8 mouse cellular contexts compared by ENCODE assay signal in genomic region chr3:153148887-153149286, GRCm38 (mm10).
A peak's percentile ranks its signal among the peaks of the same experiment; 100 is the strongest.
DNase-seq lines count a peak whose midpoint lies in the region; ATAC-seq and TF ChIP-seq lines count a peak whose summit lies in the region.

No protein-coding gene starts in this region.

- no peak overlapping the region for H3K27ac ChIP-seq in midbrain, embryonic 11.5 days (ENCODE audit: low read depth, low read length)
- H3K27ac ChIP-seq in midbrain, postnatal 0 days (ENCODE audit: low read depth, low read length), result no peak overlapping the region
- H3K27ac ChIP-seq in kidney, postnatal 0 days, result no peak overlapping the region

- H3K4me2 ChIP-seq in midbrain, embryonic 11.5 days, result no peak overlapping the region
- H3K4me2 ChIP-seq in midbrain, postnatal 0 days (ENCODE audit: low read depth, low read length, poor library complexity, severe bottlenecking), result no peak overlapping the region
- H3K4me2 ChIP-seq in kidney, postnatal 0 days (ENCODE audit: low read length), result no peak overlapping the region

- 13% methylated on average over 2 of the region's 2 CpGs for whole genome bisulfite sequencing in midbrain, embryonic 11.5 days
- 6% methylated on average over 2 of the region's 2 CpGs for WGBS in midbrain, postnatal 0 days
- 22% methylated on average over 2 of the region's 2 CpGs for WGBS in kidney, postnatal 0 days

- DNase-seq in midbrain, embryonic 11.5 days (ENCODE audit: low spot score, missing footprints), result no peak
- no peak for DNase-seq in midbrain, postnatal 0 days (ENCODE audit: low spot score)
- DNase-seq in c-Kit-positive CD71-negative TER-119-negative erythroid progenitor cells, embryonic 14.5 days (ENCODE audit: low read depth), result peak; percentile 16
- DNase-seq in kidney, postnatal 0 days (ENCODE audit: low spot score), result peak; percentile 12
- DNase-seq in lung, postnatal 4 days, result peak; percentile 17 to 32
- DNase-seq in urinary bladder, postnatal 10 days (ENCODE audit: low spot score), result no peak
- no peak for DNase-seq in ovary, adult 18-20 months (ENCODE audit: low spot score)

- H3K36me3 ChIP-seq in midbrain, embryonic 11.5 days (ENCODE audit: control insufficient read depth, insufficient read depth, low read length), result no peaks in the 10 kb centered on the region
- no peaks in the 10 kb centered on the region for H3K36me3 ChIP-seq in midbrain, postnatal 0 days (ENCODE audit: insufficient read depth, low read length)
- H3K36me3 ChIP-seq in kidney, postnatal 0 days (ENCODE audit: insufficient read depth, low read length), result no peaks in the 10 kb centered on the region

- H3K4me1 ChIP-seq in midbrain, embryonic 11.5 days (ENCODE audit: control insufficient read depth, insufficient read depth, low read length), result no peaks in the 10 kb centered on the region
- no peaks in the 10 kb centered on the region for H3K4me1 ChIP-seq in midbrain, postnatal 0 days (ENCODE audit: insufficient read depth, low read length)
- no peaks in the 10 kb centered on the region for H3K4me1 ChIP-seq in kidney, postnatal 0 days (replicated peaks; ENCODE audit: insufficient read depth, low read length)

- H3K4me3 ChIP-seq in midbrain, embryonic 11.5 days (ENCODE audit: low read depth, low read length), result no peak overlapping the region
- H3K4me3 ChIP-seq in midbrain, postnatal 0 days (ENCODE audit: low read depth, low read length), result no peak overlapping the region
- no peak overlapping the region for H3K4me3 ChIP-seq in kidney, postnatal 0 days (replicated peaks; ENCODE audit: low read depth, low read length)

- no peaks in the 10 kb centered on the region for H3K9me3 ChIP-seq in midbrain, embryonic 11.5 days (ENCODE audit: control insufficient read depth, low read length)
- H3K9me3 ChIP-seq in midbrain, postnatal 0 days (ENCODE audit: low read length), result no peaks in the 10 kb centered on the region
- H3K9me3 ChIP-seq in kidney, postnatal 0 days (replicated peaks; ENCODE audit: low read length), result no peaks in the 10 kb centered on the region

- no peaks in the 10 kb centered on the region for H3K27me3 ChIP-seq in midbrain, embryonic 11.5 days (ENCODE audit: control insufficient read depth, insufficient read depth, low read length)
- H3K27me3 ChIP-seq in midbrain, postnatal 0 days (ENCODE audit: insufficient read depth, low read length), result no peaks in the 10 kb centered on the region
- H3K27me3 ChIP-seq in kidney, postnatal 0 days (ENCODE audit: insufficient read depth, low read length), result no peaks in the 10 kb centered on the region

- ATAC-seq in midbrain, embryonic 11.5 days (ENCODE audit: low FRiP score), result peak; percentile 78
- no peak for ATAC-seq in midbrain, postnatal 0 days (ENCODE audit: low FRiP score)
- ATAC-seq in kidney, postnatal 0 days (replicated peaks; ENCODE audit: low FRiP score, low read depth), result peak; percentile 59; the same call in 1 of the 2 replicates
- no peak for ATAC-seq in frontal cortex, adult (ENCODE audit: low TSS enrichment)

- no peak overlapping the region for H3K9ac ChIP-seq in midbrain, embryonic 11.5 days (ENCODE audit: low read length)
- no peak overlapping the region for H3K9ac ChIP-seq in midbrain, postnatal 0 days (replicated peaks; ENCODE audit: low read length, poor library complexity, severe bottlenecking)
- H3K9ac ChIP-seq in kidney, postnatal 0 days (ENCODE audit: low read depth, low read length), result no peak overlapping the region

- TF ChIP-seq CTCF in midbrain, postnatal 0 days (IDR thresholded peaks at IDR 0.05), result no peak
- no peak for TF ChIP-seq CTCF in kidney, postnatal 0 days (IDR thresholded peaks at IDR 0.05; ENCODE audit: low read depth)

Comparison
In these comparisons a context has a peak if more than half of its experiments do, and no peak if none do; other contexts are left out.
1. ATAC-seq: peak in midbrain, embryonic 11.5 days (single experiment) and kidney, postnatal 0 days (single experiment); none in midbrain, postnatal 0 days (single experiment) and frontal cortex, adult (single experiment).
2. DNase-seq: peak in c-Kit-positive CD71-negative TER-119-negative erythroid progenitor cells, embryonic 14.5 days (single experiment), kidney, postnatal 0 days (single experiment) and lung, postnatal 4 days (2 of 2); none in midbrain, embryonic 11.5 days (single experiment), midbrain, postnatal 0 days (single experiment), urinary bladder, postnatal 10 days (single experiment) and ovary, adult 18-20 months (single experiment).